Mouse (Mus musculus) cortical plate, adult 2 months (tissue): ENCODE measurements around the gene Qk.

Experiments used
- CTCF ChIP-seq: fragments of 200-500 bp; IDR thresholded peaks from 2 replicates; pipeline ENCODE4 v1.5.1; 2011; ENCODE audit warnings: mild to moderate bottlenecking, control low read depth, low read length; ENCODE audit not compliant: insufficient read depth; ENCODE audit errors: extremely low read depth
- POLR2A ChIP-seq: fragments of 200-500 bp; IDR thresholded peaks from 2 replicates; pipeline ENCODE4 v1.6.1; 2011; ENCODE audit warnings: mild to moderate bottlenecking, low read length, control low read depth; ENCODE audit not compliant: insufficient read depth; ENCODE audit errors: extremely low read depth

GRCm38 (mm10) chr17:10329461-10329860, 9.8 kb upstream of the Qk start:
- no peak for TF ChIP-seq POLR2A
- no peak for TF ChIP-seq CTCF
